Mouse (Mus musculus): ENCODE measurements around the gene Itih4. TPM values are rescaled to one million over a fixed set of nuclear protein-coding genes. Genes with fewer than 3 reads are reported as not detected.

The Itih4 gene
- polyA plus RNA-seq, 1 experiment from 2014 or later, result 305 TPM

GRCm38 (mm10) chr14:30875955-30876354 lies 10.3 kb upstream of the Itih4 start:
- Histone ChIP-seq H3K27me3 (ENCODE audit: control insufficient read depth, insufficient read depth, low read depth, low read length) (no peaks in the 10 kb centered on the region), H3K9ac (ENCODE audit: low read depth, low read length) (peak overlapping the region; percentile 12; the same call in 1 of the 2 replicates), H3K4me3 (ENCODE audit: low read depth, low read length) (no peak overlapping the region), H3K4me1 (ENCODE audit: control insufficient read depth, low read depth, low read length) (peaks cover 28% of the 10 kb centered on the region), H3K27ac (ENCODE audit: low read length) (peak overlapping the region; percentile 82), H3K36me3 (ENCODE audit: control insufficient read depth, insufficient read depth) (peaks cover 2% of the 10 kb centered on the region; the same call in 1 of the 2 replicates), H3K4me2 (ENCODE audit: low read depth, low read length) (no peak overlapping the region), H3K9me3 (replicated peaks; ENCODE audit: control insufficient read depth, low read length) (no peaks in the 10 kb centered on the region)
- ATAC-seq (ENCODE audit: low read depth), result peak; percentile 12
- WGBS (ENCODE audit: insufficient replicate concordance), result 66% methylated on average over 9 of the region's 9 CpGs

- Histone ChIP-seq H3K9ac (ENCODE audit: low read depth, low read length) (no peak overlapping the region), H3K36me3 (ENCODE audit: control insufficient read depth, insufficient read depth) (peaks cover 2% of the 10 kb centered on the region; the same call in 1 of the 2 replicates), H3K27ac (ENCODE audit: low read length) (peak overlapping the region; percentile 82), H3K4me3 (ENCODE audit: low read depth, low read length) (no peak overlapping the region), H3K4me2 (ENCODE audit: low read depth, low read length) (no peak overlapping the region), H3K4me1 (ENCODE audit: control insufficient read depth, low read depth, low read length) (peaks cover 28% of the 10 kb centered on the region), H3K27me3 (ENCODE audit: control insufficient read depth, insufficient read depth, low read depth, low read length) (no peaks in the 10 kb centered on the region), H3K9me3 (replicated peaks; ENCODE audit: control insufficient read depth, low read length) (no peaks in the 10 kb centered on the region)
- WGBS (ENCODE audit: insufficient replicate concordance), result 84% methylated on average over 10 of the region's 10 CpGs
- no peak for ATAC-seq (ENCODE audit: low read depth)
Measured at GRCm38 (mm10) chr14:30876451-30876850, 9.8 kb upstream of the Itih4 start.

GRCm38 (mm10) chr14:30877827-30878226 lies 8.4 kb upstream of the Itih4 start:
- no peak overlapping the region for H3K27ac ChIP-seq (ENCODE audit: low read length)
- no peaks in the 10 kb centered on the region for H3K27me3 ChIP-seq (ENCODE audit: control insufficient read depth, insufficient read depth, low read depth, low read length)
- no peak overlapping the region for H3K4me3 ChIP-seq (ENCODE audit: low read depth, low read length)
- no peak overlapping the region for H3K4me2 ChIP-seq (ENCODE audit: low read depth, low read length)
- peaks cover 28% of the 10 kb centered on the region for H3K4me1 ChIP-seq (ENCODE audit: control insufficient read depth, low read depth, low read length)
- no peak overlapping the region for H3K9ac ChIP-seq (ENCODE audit: low read depth, low read length)
- no peaks in the 10 kb centered on the region for H3K36me3 ChIP-seq (ENCODE audit: control insufficient read depth, insufficient read depth)
- H3K9me3 ChIP-seq (replicated peaks; ENCODE audit: control insufficient read depth, low read length), result no peaks in the 10 kb centered on the region
- 73% methylated on average over 3 of the region's 3 CpGs for WGBS (ENCODE audit: insufficient replicate concordance)
- no peak for ATAC-seq (ENCODE audit: low read depth)

DNA sequence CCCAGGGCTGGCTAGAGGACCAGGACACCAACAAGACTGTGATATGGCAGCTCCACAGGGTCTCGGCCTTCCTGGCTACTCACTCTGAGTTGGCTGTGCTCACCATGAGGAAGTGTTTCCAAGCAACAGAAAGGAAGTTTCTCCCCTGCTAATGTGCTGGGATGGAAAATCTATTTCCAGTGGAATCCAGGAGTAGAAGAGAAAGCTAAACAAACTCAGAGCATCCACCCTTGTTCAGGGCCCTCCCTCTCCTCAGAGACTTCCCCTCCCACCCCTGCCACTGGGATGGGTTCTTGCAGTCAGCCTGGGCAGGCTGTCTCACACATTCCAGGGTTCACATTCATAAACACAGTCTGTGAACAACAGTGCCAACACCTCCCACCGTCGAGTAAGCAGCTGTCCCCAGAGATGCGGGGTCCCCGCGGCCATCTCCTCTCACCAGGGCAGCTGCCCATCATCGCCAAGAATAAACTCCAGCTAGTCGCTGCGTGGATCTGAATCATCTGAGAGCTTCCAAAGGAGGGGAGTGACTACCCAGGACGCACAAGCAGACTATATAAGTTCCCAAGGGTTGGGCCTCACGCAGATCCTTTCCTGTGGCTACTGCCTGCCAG lies 7.2 kb upstream of the Itih4 start, which contains the start of gene Mustn1:
Mustn1 (plus strand) TSS at position 243 of the 614 bp plus-strand sequence.
- Histone ChIP-seq H3K4me3 (ENCODE audit: low read depth, low read length) (no peak within 1 kb of the TSS), H3K27me3 (ENCODE audit: control insufficient read depth, insufficient read depth, low read depth, low read length) (no peaks in the 10 kb centered on the region), H3K9ac (ENCODE audit: low read depth, low read length) (no peak within 1 kb of the TSS), H3K36me3 (ENCODE audit: control insufficient read depth, insufficient read depth) (no peaks in the 10 kb centered on the region), H3K27ac (ENCODE audit: low read length) (no peak within 1 kb of the TSS), H3K9me3 (replicated peaks; ENCODE audit: control insufficient read depth, low read length) (no peaks in the 10 kb centered on the region), H3K4me2 (ENCODE audit: low read depth, low read length) (no peak within 1 kb of the TSS), H3K4me1 (ENCODE audit: control insufficient read depth, low read depth, low read length) (peaks cover 24% of the 10 kb centered on the region)
- WGBS (ENCODE audit: insufficient replicate concordance), result 68% methylated on average over 11 of the region's 11 CpGs
- ATAC-seq (ENCODE audit: low read depth), result no peak

- no peak overlapping the region for H3K4me2 ChIP-seq (ENCODE audit: low read depth, low read length)
- no peaks in the 10 kb centered on the region for H3K27me3 ChIP-seq (ENCODE audit: control insufficient read depth, insufficient read depth, low read depth, low read length)
- peaks cover 17% of the 10 kb centered on the region for H3K4me1 ChIP-seq (ENCODE audit: control insufficient read depth, low read depth, low read length)
- no peaks in the 10 kb centered on the region for H3K9me3 ChIP-seq (replicated peaks; ENCODE audit: control insufficient read depth, low read length)
- H3K4me3 ChIP-seq (ENCODE audit: low read depth, low read length), result no peak overlapping the region
- 58% methylated on average over 9 of the region's 9 CpGs for WGBS (ENCODE audit: insufficient replicate concordance)
- no peaks in the 10 kb centered on the region for H3K36me3 ChIP-seq (ENCODE audit: control insufficient read depth, insufficient read depth)
- ATAC-seq (ENCODE audit: low read depth), result no peak
- no peak overlapping the region for H3K9ac ChIP-seq (ENCODE audit: low read depth, low read length)
- H3K27ac ChIP-seq (ENCODE audit: low read length), result no peak overlapping the region
Measured at GRCm38 (mm10) chr14:30879794-30880193, 6.5 kb upstream of the Itih4 start.

DNA sequence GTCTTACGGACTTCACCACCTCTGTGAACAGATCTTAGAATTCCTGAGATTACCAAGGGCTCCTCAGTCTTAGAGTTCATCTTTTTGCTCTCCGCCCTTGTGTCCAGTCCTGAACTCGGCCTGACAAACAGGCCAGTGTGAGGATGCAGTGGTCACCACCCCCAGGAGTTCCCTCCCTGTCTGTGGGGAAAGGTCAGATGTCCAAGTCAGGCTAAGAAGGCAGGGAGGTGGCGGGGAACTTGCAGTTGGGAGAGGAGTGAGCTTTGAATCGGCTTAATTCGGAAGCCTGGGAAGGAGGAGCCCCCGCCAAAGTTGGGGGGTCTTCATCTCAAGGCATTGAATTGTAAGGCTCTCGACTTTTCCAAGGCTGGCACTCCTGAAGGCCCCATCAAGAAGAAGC lies 6.0 kb upstream of the Itih4 start:
- WGBS (ENCODE audit: insufficient replicate concordance), result 77% methylated on average over 8 of the region's 8 CpGs
- Histone ChIP-seq H3K27ac (ENCODE audit: low read length) (no peak overlapping the region), H3K4me2 (ENCODE audit: low read depth, low read length) (no peak overlapping the region), H3K9me3 (replicated peaks; ENCODE audit: control insufficient read depth, low read length) (no peaks in the 10 kb centered on the region), H3K4me3 (ENCODE audit: low read depth, low read length) (no peak overlapping the region), H3K27me3 (ENCODE audit: control insufficient read depth, insufficient read depth, low read depth, low read length) (no peaks in the 10 kb centered on the region), H3K4me1 (ENCODE audit: control insufficient read depth, low read depth, low read length) (peaks cover 15% of the 10 kb centered on the region), H3K9ac (ENCODE audit: low read depth, low read length) (no peak overlapping the region), H3K36me3 (ENCODE audit: control insufficient read depth, insufficient read depth) (no peaks in the 10 kb centered on the region)
- ATAC-seq (ENCODE audit: low read depth), result no peak

GRCm38 (mm10) chr14:30880811-30881717 lies 5.2 kb upstream of the Itih4 start:
- no peak overlapping the region for H3K27ac ChIP-seq (ENCODE audit: low read length)
- H3K4me1 ChIP-seq (ENCODE audit: control insufficient read depth, low read depth, low read length), result peaks cover 7% of the 10 kb centered on the region
- no peaks in the 10 kb centered on the region for H3K9me3 ChIP-seq (replicated peaks; ENCODE audit: control insufficient read depth, low read length)
- WGBS (ENCODE audit: insufficient replicate concordance), result 65% methylated on average over 17 of the region's 17 CpGs
- no peak overlapping the region for H3K4me3 ChIP-seq (ENCODE audit: low read depth, low read length)
- H3K27me3 ChIP-seq (ENCODE audit: control insufficient read depth, insufficient read depth, low read depth, low read length), result no peaks in the 10 kb centered on the region
- no peaks in the 10 kb centered on the region for H3K36me3 ChIP-seq (ENCODE audit: control insufficient read depth, insufficient read depth)
- ATAC-seq (ENCODE audit: low read depth), result no peak
- H3K9ac ChIP-seq (ENCODE audit: low read depth, low read length), result no peak overlapping the region
- no peak overlapping the region for H3K4me2 ChIP-seq (ENCODE audit: low read depth, low read length)

DNA sequence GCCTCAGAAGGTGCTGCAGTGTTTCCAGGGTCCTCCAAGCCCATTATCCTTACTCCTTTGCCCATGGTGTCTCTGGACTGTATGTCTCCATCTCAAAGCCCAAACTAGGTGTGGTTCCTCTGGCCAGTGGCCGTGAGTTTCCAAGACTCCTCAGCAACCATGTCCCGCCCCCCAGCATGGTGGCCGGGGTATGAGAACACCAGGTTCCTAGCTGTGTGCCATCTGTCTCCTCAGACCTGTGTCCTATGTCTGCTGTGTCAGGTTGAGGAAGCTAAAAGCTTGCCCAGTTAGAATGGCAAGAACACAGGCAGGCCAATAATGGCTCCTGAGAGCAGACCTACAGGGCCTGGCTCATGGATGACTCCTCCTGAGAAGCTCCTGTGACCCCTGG lies 4.6 kb upstream of the Itih4 start:
- Histone ChIP-seq H3K9me3 (replicated peaks; ENCODE audit: control insufficient read depth, low read length) (no peaks in the 10 kb centered on the region), H3K4me3 (ENCODE audit: low read depth, low read length) (no peak overlapping the region), H3K4me1 (ENCODE audit: control insufficient read depth, low read depth, low read length) (peaks cover under 1% of the 10 kb centered on the region), H3K27me3 (ENCODE audit: control insufficient read depth, insufficient read depth, low read depth, low read length) (no peaks in the 10 kb centered on the region), H3K27ac (ENCODE audit: low read length) (no peak overlapping the region), H3K4me2 (ENCODE audit: low read depth, low read length) (no peak overlapping the region), H3K9ac (ENCODE audit: low read depth, low read length) (no peak overlapping the region), H3K36me3 (ENCODE audit: control insufficient read depth, insufficient read depth) (no peaks in the 10 kb centered on the region)
- 72% methylated on average over 3 of the region's 3 CpGs for WGBS (ENCODE audit: insufficient replicate concordance)
- no peak for ATAC-seq (ENCODE audit: low read depth)

DNA sequence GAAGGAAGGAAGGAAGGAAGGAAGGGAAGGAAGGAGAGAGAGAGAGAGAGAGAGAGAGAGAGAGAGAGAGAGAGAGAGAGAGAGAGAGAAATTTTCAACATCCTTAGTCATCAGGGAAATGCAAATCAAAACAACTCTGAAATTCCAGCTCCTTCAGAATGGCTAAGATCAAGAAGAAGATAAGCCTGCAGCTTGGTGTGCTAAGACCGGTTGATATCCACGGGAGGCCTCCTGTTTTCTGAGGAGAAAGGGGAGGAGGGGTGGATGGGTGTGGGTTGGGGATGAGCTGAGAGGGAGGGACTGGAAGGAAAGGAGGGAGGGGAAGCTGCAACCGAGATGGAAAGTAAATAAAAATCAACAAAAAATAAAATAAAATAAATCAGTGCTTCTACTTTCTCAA lies 978 bp upstream of the Itih4 start:
- no peaks in the 10 kb centered on the region for H3K9me3 ChIP-seq (replicated peaks; ENCODE audit: control insufficient read depth, low read length)
- H3K9ac ChIP-seq (ENCODE audit: low read depth, low read length), result no peak overlapping the region
- no peak for ATAC-seq (ENCODE audit: low read depth)
- no peaks in the 10 kb centered on the region for H3K36me3 ChIP-seq (ENCODE audit: control insufficient read depth, insufficient read depth)
- H3K4me2 ChIP-seq (ENCODE audit: low read depth, low read length), result no peak overlapping the region
- H3K4me1 ChIP-seq (ENCODE audit: control insufficient read depth, low read depth, low read length), result no peaks in the 10 kb centered on the region; the same call in 1 of the 2 replicates
- no peak overlapping the region for H3K4me3 ChIP-seq (ENCODE audit: low read depth, low read length)
- H3K27me3 ChIP-seq (ENCODE audit: control insufficient read depth, insufficient read depth, low read depth, low read length), result no peaks in the 10 kb centered on the region
- WGBS (ENCODE audit: insufficient replicate concordance), result 3% methylated on average over 3 of the region's 3 CpGs
- H3K27ac ChIP-seq (ENCODE audit: low read length), result no peak overlapping the region; the same call in 1 of the 2 replicates

All from liver, embryonic 16.5 days (tissue).